Comparison of ENCODE assay signal across 24 mouse cellular contexts in genomic region chr12:36991135-36991534, GRCm38 (mm10).
A peak's percentile ranks its signal among the peaks of the same experiment; 100 is the strongest.
DNase-seq lines count a peak whose midpoint lies in the region; ATAC-seq and TF ChIP-seq lines count a peak whose summit lies in the region.
"Had no signal": no experiment of that assay in that cellular context is flagged by ENCODE, and none has a peak within 500 bp of the region (broad histone marks: within the 10 kb centered on the region; RNA-seq: fewer than 3 reads in every experiment).

No protein-coding gene starts in this region.

- H3K4me2 ChIP-seq in kidney, postnatal 0 days (ENCODE audit: low read length) = no peak overlapping the region
- H3K4me2 ChIP-seq in lung, embryonic 16.5 days (ENCODE audit: low read depth, low read length) = no peak overlapping the region
- H3K4me2 ChIP-seq: embryonic facial prominence, embryonic 15.5 days; heart, embryonic 13.5 days; hindbrain, embryonic 14.5 days had no signal

- DNase-seq in embryo, embryonic 11 days = peak; percentile 11
- DNase-seq in embryo, embryonic 10 days (ENCODE audit: low spot score) = no peak
- DNase-seq in kidney, postnatal 0 days (ENCODE audit: low spot score) = peak; percentile 46
- DNase-seq in kidney, adult 8-10 months = no peak
- no peak for DNase-seq in lung, postnatal 14 days
- DNase-seq in skeletal muscle tissue, adult 2 months (ENCODE audit: low read depth, low spot score) = peak; percentile 22
- DNase-seq in left cerebral cortex, postnatal 14 days (ENCODE audit: low spot score in 2 of 2) = no peak
- DNase-seq: adrenal gland, adult 8-10 months; adrenal gland, postnatal 25 days; cerebellum, adult 18-20 months; cerebellum, adult 9-10 months; forebrain, postnatal 0 days; gastrocnemius, postnatal 25 days; heart, adult 2 months; heart, postnatal 14 days; heart, postnatal 4 days had no signal

- H3K27me3 ChIP-seq in kidney, postnatal 0 days (ENCODE audit: insufficient read depth, low read length) = no peaks in the 10 kb centered on the region
- no peaks in the 10 kb centered on the region for H3K27me3 ChIP-seq in lung, embryonic 16.5 days (ENCODE audit: control insufficient read depth, insufficient read depth, low read depth, low read length)
- H3K27me3 ChIP-seq: embryonic facial prominence, embryonic 15.5 days; heart, embryonic 13.5 days had no signal

- no peaks in the 10 kb centered on the region for H3K4me1 ChIP-seq in kidney, postnatal 0 days (replicated peaks; ENCODE audit: insufficient read depth, low read length)
- H3K4me1 ChIP-seq in lung, embryonic 16.5 days (replicated peaks; ENCODE audit: control insufficient read depth, insufficient read depth, low read length) = peaks cover 6% of the 10 kb centered on the region; the same call in 1 of the 2 replicates
- H3K4me1 ChIP-seq: embryonic facial prominence, embryonic 15.5 days; heart, embryonic 10.5 days; heart, embryonic 13.5 days had no signal

- ATAC-seq in kidney, postnatal 0 days (replicated peaks; ENCODE audit: low FRiP score, low read depth) = no peak
- peak; percentile 52; the same call in 1 of the 2 replicates for ATAC-seq in lung, embryonic 16.5 days (ENCODE audit: low read depth)
- ATAC-seq: activated CD4-positive, CD25-positive, alpha-beta regulatory T cell, adult 4 months; forebrain, embryonic 14.5 days; forebrain, postnatal 0 days; hindbrain, postnatal 0 days had no signal

- no peaks in the 10 kb centered on the region for H3K9me3 ChIP-seq in kidney, postnatal 0 days (replicated peaks; ENCODE audit: low read length)
- H3K9me3 ChIP-seq in lung, embryonic 16.5 days (ENCODE audit: control insufficient read depth, low read length) = no peaks in the 10 kb centered on the region
- H3K9me3 ChIP-seq: embryonic facial prominence, embryonic 15.5 days; heart, embryonic 10.5 days; heart, embryonic 13.5 days had no signal

- intact Hi-C loops in left cerebral cortex, postnatal 14 days (cut with DNase I) = no loop called here

- H3K4me3 ChIP-seq in kidney, postnatal 0 days (replicated peaks; ENCODE audit: low read depth, low read length) = no peak overlapping the region
- no peak overlapping the region for H3K4me3 ChIP-seq in lung, embryonic 16.5 days (ENCODE audit: low read length)
- H3K4me3 ChIP-seq: embryonic facial prominence, embryonic 15.5 days; heart, adult 2 months; heart, embryonic 10.5 days; heart, embryonic 13.5 days had no signal

- 47% methylated on average over 4 of the region's 4 CpGs for WGBS in kidney, postnatal 0 days
- 36% methylated on average over 4 of the region's 4 CpGs for WGBS in lung, embryonic 16.5 days

- TF ChIP-seq CTCF in kidney, postnatal 0 days (IDR thresholded peaks at IDR 0.05; ENCODE audit: low read depth) = no peak

- H3K36me3 ChIP-seq in kidney, postnatal 0 days (ENCODE audit: insufficient read depth, low read length) = no peaks in the 10 kb centered on the region
- no peaks in the 10 kb centered on the region for H3K36me3 ChIP-seq in lung, embryonic 16.5 days (ENCODE audit: control insufficient read depth, insufficient read depth, low read length)
- H3K36me3 ChIP-seq: embryonic facial prominence, embryonic 15.5 days; heart, embryonic 10.5 days; heart, embryonic 13.5 days had no signal

- H3K27ac ChIP-seq in kidney, postnatal 0 days = no peak overlapping the region
- H3K27ac ChIP-seq in lung, embryonic 16.5 days (ENCODE audit: low read length) = peak overlapping the region; percentile 31; the same call in 1 of the 2 replicates
- H3K27ac ChIP-seq: embryonic facial prominence, embryonic 15.5 days; heart, adult 2 months; heart, embryonic 10.5 days; heart, embryonic 13.5 days; hindbrain, embryonic 14.5 days; hindbrain, postnatal 0 days had no signal

- H3K9ac ChIP-seq in kidney, postnatal 0 days (ENCODE audit: low read depth, low read length) = no peak overlapping the region
- no peak overlapping the region for H3K9ac ChIP-seq in lung, embryonic 16.5 days (ENCODE audit: low read length)
- H3K9ac ChIP-seq: embryonic facial prominence, embryonic 15.5 days; forebrain, postnatal 0 days; heart, embryonic 13.5 days; hindbrain, embryonic 14.5 days had no signal

Comparison
In these comparisons a context has a peak if more than half of its experiments do, and no peak if none do; other contexts are left out.
1. DNase-seq: peak in embryo, embryonic 11 days (single experiment), kidney, postnatal 0 days (single experiment) and skeletal muscle tissue, adult 2 months (single experiment); none in embryo, embryonic 10 days (single experiment), kidney, adult 8-10 months (0 of 2), lung, postnatal 14 days (single experiment) and left cerebral cortex, postnatal 14 days (0 of 2).